Mouse (Mus musculus): ENCODE results near the gene Med12. TPM values are rescaled to one million over a fixed set of nuclear protein-coding genes. Genes with fewer than 3 reads are reported as not detected.

The Med12 gene
- polyA plus RNA-seq, 1 experiment: 82.6 TPM

- H3K27me3 ChIP-seq (replicated peaks; ENCODE audit: control insufficient read depth, insufficient read depth, low read length): no peaks in the 10 kb centered on the region
These were observed 12.3 kb downstream of the Med12 start for GRCm38 (mm10) chrX:101285953-101286670.

GRCm38 (mm10) chrX:101287543-101287942 lies 13.7 kb downstream of the Med12 start:
- no peak for DNase-seq
- WGBS: 98% methylated on average over 3 of the region's 3 CpGs
- no peak overlapping the region for H3K4me3 ChIP-seq (ENCODE audit: insufficient read depth, low read depth, low read length)
- H3K27ac ChIP-seq (ENCODE audit: insufficient read depth, low read depth, low read length): no peak overlapping the region
- H3K27me3 ChIP-seq (replicated peaks; ENCODE audit: control insufficient read depth, insufficient read depth, low read length): no peaks in the 10 kb centered on the region
- TF ChIP-seq CTCF (conservative IDR thresholded peaks at IDR 0.05; ENCODE audit: insufficient read depth, insufficient read length, low read depth, low read length) (no peak), POLR2A (IDR thresholded peaks at IDR 0.05; ENCODE audit: low read depth, low read length) (no peak)
- H3K4me1 ChIP-seq (ENCODE audit: control insufficient read depth, insufficient read depth, low read length): no peaks in the 10 kb centered on the region
- no peaks in the 10 kb centered on the region; the same call in 1 of the 2 replicates for H3K36me3 ChIP-seq (ENCODE audit: control insufficient read depth, insufficient read depth, low read length)

More at GRCm38 (mm10) chrX:101285953-101286670, 12.3 kb downstream of the Med12 start:
- H3K27ac ChIP-seq (ENCODE audit: insufficient read depth, low read depth, low read length): no peak overlapping the region
- peaks cover 1% of the 10 kb centered on the region for H3K36me3 ChIP-seq (ENCODE audit: control insufficient read depth, insufficient read depth, low read length)
- H3K4me1 ChIP-seq (ENCODE audit: control insufficient read depth, insufficient read depth, low read length): no peaks in the 10 kb centered on the region
- DNase-seq: no peak
- 91% methylated on average over 13 of the region's 14 CpGs for WGBS
- TF ChIP-seq CTCF (conservative IDR thresholded peaks at IDR 0.05; ENCODE audit: insufficient read depth, insufficient read length, low read depth, low read length): no peak
- no peak for TF ChIP-seq POLR2A (IDR thresholded peaks at IDR 0.05; ENCODE audit: low read depth, low read length)
- H3K4me3 ChIP-seq (ENCODE audit: insufficient read depth, low read depth, low read length): no peak overlapping the region

DNA sequence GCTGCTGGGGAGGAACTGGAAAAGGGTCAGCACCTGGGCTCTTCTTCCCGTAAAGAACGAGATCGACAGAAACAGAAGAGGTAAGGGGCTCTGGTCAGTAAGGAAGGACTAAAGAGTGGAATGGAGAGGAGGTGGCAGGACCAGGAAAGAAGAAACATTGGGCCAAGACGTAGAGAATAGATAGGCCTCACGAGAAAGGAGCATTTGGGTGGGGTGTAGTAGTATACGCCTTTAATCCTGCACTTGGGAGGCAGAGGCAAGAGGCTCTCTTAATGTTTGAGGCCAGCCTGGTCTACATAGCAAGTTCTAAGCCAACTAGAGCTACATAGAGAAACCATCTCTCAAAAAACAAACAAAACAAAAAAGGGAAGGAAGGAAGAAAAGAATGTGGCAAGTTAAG lies 14.6 kb downstream of the Med12 start:
- Histone ChIP-seq H3K4me3 (ENCODE audit: insufficient read depth, low read depth, low read length) (no peak overlapping the region), H3K36me3 (ENCODE audit: control insufficient read depth, insufficient read depth, low read length) (no peaks in the 10 kb centered on the region; the same call in 1 of the 2 replicates), H3K27me3 (replicated peaks; ENCODE audit: control insufficient read depth, insufficient read depth, low read length) (no peaks in the 10 kb centered on the region), H3K4me1 (ENCODE audit: control insufficient read depth, insufficient read depth, low read length) (no peaks in the 10 kb centered on the region), H3K27ac (ENCODE audit: insufficient read depth, low read depth, low read length) (no peak overlapping the region)
- no peak for TF ChIP-seq POLR2A (IDR thresholded peaks at IDR 0.05; ENCODE audit: low read depth, low read length)
- no peak for TF ChIP-seq CTCF (conservative IDR thresholded peaks at IDR 0.05; ENCODE audit: insufficient read depth, insufficient read length, low read depth, low read length)
- 94% methylated on average over 6 of the region's 6 CpGs for WGBS
- DNase-seq: no peak

GRCm38 (mm10) chrX:101289037-101289436 lies 15.2 kb downstream of the Med12 start:
- no peaks in the 10 kb centered on the region for H3K27me3 ChIP-seq (replicated peaks; ENCODE audit: control insufficient read depth, insufficient read depth, low read length)
- no peak overlapping the region for H3K27ac ChIP-seq (ENCODE audit: insufficient read depth, low read depth, low read length)
- no peak for DNase-seq
- WGBS: 96% methylated on average over 7 of the region's 7 CpGs
- no peak for TF ChIP-seq CTCF (conservative IDR thresholded peaks at IDR 0.05; ENCODE audit: insufficient read depth, insufficient read length, low read depth, low read length)
- no peak for TF ChIP-seq POLR2A (IDR thresholded peaks at IDR 0.05; ENCODE audit: low read depth, low read length)
- no peaks in the 10 kb centered on the region for H3K4me1 ChIP-seq (ENCODE audit: control insufficient read depth, insufficient read depth, low read length)
- no peak overlapping the region for H3K4me3 ChIP-seq (ENCODE audit: insufficient read depth, low read depth, low read length)
- H3K36me3 ChIP-seq (ENCODE audit: control insufficient read depth, insufficient read depth, low read length): no peaks in the 10 kb centered on the region; the same call in 1 of the 2 replicates

DNA sequence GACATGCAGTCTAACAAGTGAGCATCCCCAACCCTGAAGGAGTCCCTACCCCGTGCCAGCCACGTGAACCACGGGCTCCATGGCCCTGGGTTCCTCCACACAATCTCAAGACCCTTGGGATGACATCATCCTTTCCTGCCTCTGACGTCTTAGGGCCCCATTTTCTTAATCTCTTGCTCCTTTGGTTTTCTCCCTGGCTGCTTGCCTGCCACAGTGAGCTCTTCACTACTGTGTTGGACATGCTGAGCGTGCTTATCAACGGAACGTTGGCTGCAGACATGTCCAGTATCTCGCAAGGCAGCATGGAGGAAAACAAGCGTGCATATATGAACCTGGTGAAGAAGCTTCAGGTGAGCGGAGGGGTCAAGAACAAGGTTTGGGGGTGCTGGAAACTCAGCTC lies 16.3 kb downstream of the Med12 start:
- Histone ChIP-seq H3K27ac (ENCODE audit: insufficient read depth, low read depth, low read length) (no peak overlapping the region), H3K36me3 (ENCODE audit: control insufficient read depth, insufficient read depth, low read length) (no peaks in the 10 kb centered on the region; the same call in 1 of the 2 replicates), H3K27me3 (replicated peaks; ENCODE audit: control insufficient read depth, insufficient read depth, low read length) (no peaks in the 10 kb centered on the region), H3K4me1 (ENCODE audit: control insufficient read depth, insufficient read depth, low read length) (no peaks in the 10 kb centered on the region), H3K4me3 (ENCODE audit: insufficient read depth, low read depth, low read length) (no peak overlapping the region)
- 96% methylated on average over 10 of the region's 10 CpGs for WGBS
- TF ChIP-seq POLR2A (IDR thresholded peaks at IDR 0.05; ENCODE audit: low read depth, low read length): no peak
- no peak for TF ChIP-seq CTCF (conservative IDR thresholded peaks at IDR 0.05; ENCODE audit: insufficient read depth, insufficient read length, low read depth, low read length)
- DNase-seq: no peak

- Histone ChIP-seq H3K4me3 (ENCODE audit: insufficient read depth, low read depth, low read length) (no peak within 1 kb of the TSS), H3K27ac (ENCODE audit: insufficient read depth, low read depth, low read length) (no peak within 1 kb of the TSS), H3K36me3 (ENCODE audit: control insufficient read depth, insufficient read depth, low read length) (no peaks in the 10 kb centered on the region), H3K27me3 (replicated peaks; ENCODE audit: control insufficient read depth, insufficient read depth, low read length) (no peaks in the 10 kb centered on the region), H3K4me1 (ENCODE audit: control insufficient read depth, insufficient read depth, low read length) (no peaks in the 10 kb centered on the region)
- no peak for DNase-seq
- 2% methylated on average over 8 of the region's 24 CpGs for WGBS
- TF ChIP-seq POLR2A (IDR thresholded peaks at IDR 0.05; ENCODE audit: low read depth, low read length): no peak
- no peak for TF ChIP-seq CTCF (conservative IDR thresholded peaks at IDR 0.05; ENCODE audit: insufficient read depth, insufficient read length, low read depth, low read length)
These were observed 25.2 kb downstream of the Med12 start, which contains the start of gene Nlgn3 for GRCm38 (mm10) chrX:101299055-101299454. Gene Nlgn3, plus strand, starts transcription at chrX:101299168.

Data from kidney, adult 2 months (tissue).